Mouse (Mus musculus) hematopoietic stem cell, adult 5-6 weeks (primary cell): Measurements from ENCODE around the gene Gys1. TPM values are rescaled to one million over a fixed set of nuclear protein-coding genes. Genes with fewer than 3 reads are reported as not detected.
"Not testable (repeated sequence)": the region's sequence is repeated elsewhere in the genome, so short reads cannot be mapped to it uniquely, and the experiment has no call there.

Experiments used
- ATAC-seq, 2 experiments: fragments of 125-278 bp in 1 of 2; replicated peaks in 1 of 2; 2 replicates each; pipeline ENCODE4 v1.8.0; 2016 to 2017; ENCODE audit warnings: inconsistent platforms in 2 of 2, mild to moderate bottlenecking in 2 of 2, moderate number of reproducible peaks in 2 of 2, low read depth in 1 of 2, moderate TSS enrichment in 1 of 2; ENCODE audit not compliant: low FRiP score in 2 of 2, poor library complexity in 2 of 2, severe bottlenecking in 2 of 2, insufficient read depth in 1 of 2, low TSS enrichment in 1 of 2
- total RNA-seq: library from RNA; stranded (forward); fragments of 172-1452, 232-1000 nt; gene quantifications from 2 replicates; pipeline ENCODE4 v1.2.3, GENCODE M21; 2017

The Gys1 gene
- total RNA-seq = 8.5 and 11.3 TPM in 2 replicates

GRCm38 (mm10) chr7:45434203-45435015, at the start of gene Gys1:
Gys1 (plus strand) TSS chr7:45434844.
- peak; percentile 92 for ATAC-seq

DNA sequence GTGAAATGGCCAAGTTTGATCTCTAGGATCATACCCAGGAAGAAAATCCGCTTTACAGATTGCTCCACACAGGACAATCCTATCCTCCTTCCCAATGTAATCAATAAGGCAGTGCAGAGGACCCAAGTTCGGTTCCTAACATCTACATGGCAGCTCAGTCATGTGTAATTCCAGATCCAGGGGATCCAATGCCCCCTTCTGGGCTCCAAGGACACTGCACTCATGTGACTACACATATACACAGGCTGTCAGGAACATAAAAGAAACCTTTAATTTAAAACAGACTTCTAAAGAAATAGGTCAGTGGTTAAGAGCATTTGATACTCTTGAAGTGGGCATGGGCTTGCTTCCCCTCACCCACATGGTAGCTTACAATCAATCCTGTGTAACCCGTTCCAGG, 48.6 kb upstream of the Gys1 start:
- no peak for ATAC-seq

DNA sequence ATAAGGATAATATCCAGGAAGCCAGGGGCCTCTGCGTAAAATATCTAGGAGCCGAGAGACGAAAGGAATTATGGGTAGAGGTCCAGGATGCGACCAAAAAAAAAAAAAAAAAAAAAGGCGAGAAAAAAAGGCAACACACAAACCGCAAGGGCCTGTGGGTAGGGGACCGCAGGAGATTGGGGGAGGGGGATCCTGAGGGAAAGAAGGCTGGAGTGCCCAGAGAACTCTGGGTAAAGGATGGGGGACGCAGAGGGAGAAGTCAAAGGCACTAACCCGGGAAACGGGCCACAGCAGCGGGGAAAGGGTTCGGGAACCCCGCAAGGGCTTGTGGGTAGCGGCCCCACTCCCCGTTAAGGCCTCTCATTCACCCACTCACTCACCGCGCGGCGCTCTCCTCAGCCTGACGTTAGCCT, 39.5 kb upstream of the Gys1 start:
- ATAC-seq = peak; percentile 35 to 53

DNA sequence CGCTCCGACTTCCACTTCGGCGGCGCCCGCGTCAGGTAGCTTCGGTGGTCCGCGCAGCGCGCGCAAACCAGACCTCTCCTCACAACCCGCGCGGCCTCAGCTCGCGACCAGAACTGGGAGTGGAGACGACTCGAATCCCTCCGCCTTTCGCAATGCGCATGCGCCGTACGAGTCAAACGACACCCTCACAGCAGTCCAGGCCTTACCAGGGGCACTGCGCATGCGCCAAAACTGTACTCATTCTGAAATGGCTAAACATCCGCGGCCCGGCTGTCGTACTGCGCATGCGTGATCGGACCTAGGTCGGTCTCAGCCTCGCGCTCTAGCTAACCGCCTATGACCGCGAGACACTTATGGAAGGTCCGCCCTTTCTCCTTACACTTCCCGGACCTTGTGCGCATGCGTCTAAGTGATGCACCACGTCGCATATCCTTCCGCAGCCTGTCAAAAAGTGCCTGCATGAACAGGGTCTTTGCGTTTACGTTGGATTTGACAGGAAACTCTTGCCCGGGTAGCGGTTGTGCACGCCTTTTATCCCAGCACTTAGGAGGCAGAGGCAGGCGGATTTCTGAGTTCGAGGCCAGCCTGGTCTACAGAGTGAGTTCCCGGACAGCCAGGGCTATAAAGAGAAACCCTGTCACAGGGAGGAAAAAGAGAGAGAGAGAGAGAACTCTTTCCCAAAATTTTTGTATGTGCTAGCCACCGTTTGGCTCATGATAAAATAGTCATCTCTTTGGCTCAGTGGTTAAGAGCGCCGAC, 38.9 kb upstream of the Gys1 start, which contains the start of gene Snrnp70:
Snrnp70 (minus strand) TSS at position 165 of the 759 bp plus-strand sequence.
- peak; percentile 98 to 99 for ATAC-seq

DNA sequence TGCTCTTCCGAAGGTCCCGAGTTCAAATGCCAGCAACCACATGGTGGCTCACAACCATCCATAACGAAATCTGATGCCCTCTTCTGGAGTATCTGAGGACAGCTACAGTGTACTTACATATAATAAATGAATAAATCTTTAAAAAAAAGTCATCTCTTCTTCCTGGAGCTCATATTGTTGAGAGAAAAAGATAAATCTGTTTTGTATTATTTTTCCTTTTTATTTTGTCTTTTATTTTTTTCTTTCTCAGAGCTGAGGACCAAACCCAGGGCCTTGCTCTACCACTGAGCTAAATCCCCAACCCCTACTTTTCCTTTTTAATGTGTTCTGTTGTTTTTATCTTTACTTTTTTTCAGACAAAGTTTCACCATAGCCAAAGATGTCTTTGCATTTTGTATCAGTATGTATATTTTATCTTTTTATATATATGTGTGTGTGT, 38.3 kb upstream of the Gys1 start:
- not testable (repeated sequence) for ATAC-seq

DNA sequence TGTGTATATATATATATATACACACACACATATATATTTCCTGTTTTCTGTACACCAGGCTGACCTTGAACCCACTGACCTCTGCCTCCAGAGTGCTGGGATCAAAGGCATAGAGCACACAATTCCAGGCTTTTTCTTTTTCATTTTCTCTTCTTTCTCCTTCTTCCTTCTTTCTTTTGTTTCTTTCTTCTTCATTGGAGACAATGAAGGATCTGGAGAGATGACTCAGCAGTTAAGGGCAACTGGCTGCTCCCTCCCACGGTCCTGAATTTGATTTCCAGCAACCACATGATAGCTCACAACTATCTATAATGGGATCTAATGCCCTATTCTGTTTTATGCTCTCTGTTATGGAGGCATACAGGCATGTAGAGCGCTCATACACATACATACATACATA, 37.9 kb upstream of the Gys1 start:
- ATAC-seq = no peak

GRCm38 (mm10) chr7:45401521-45402085, 33.0 kb upstream of the Gys1 start:
- no peak for ATAC-seq

DNA sequence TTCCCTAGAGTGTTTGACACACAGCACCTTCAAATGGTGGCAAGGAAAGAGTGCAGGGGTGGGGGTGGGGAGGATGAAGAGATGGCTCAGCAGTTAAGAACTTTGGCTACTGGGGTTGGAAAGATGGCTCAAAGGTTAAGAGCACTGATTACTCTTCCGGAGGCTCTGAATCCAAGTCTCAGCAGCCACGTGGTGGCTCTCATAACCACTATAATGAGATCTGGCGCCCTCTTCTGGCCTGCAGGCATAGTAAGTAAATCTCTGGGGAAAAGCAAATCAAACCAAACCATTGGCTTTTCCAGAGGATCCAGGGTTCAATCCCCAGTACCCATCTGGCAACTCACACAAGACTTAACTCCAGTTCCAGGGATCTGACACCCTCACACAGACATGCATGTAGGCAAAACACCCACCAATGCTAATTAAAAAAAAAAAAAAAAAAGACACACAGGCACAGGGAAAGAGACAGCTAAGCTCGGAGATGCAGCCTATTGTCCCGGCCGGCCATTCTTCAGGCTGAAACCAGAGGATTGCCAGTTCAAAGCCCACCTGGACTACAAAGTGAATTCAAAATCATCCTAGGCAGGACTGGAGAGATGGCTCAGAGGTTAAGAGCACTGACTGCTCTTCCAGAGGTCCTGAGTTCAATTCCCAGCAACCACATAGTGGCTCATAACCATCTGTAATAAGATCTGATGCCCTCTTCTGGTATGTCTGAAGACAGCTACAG, 30.9 kb upstream of the Gys1 start:
- peak; percentile 64 to 67; a peak in 3 of 4 replicates for ATAC-seq

DNA sequence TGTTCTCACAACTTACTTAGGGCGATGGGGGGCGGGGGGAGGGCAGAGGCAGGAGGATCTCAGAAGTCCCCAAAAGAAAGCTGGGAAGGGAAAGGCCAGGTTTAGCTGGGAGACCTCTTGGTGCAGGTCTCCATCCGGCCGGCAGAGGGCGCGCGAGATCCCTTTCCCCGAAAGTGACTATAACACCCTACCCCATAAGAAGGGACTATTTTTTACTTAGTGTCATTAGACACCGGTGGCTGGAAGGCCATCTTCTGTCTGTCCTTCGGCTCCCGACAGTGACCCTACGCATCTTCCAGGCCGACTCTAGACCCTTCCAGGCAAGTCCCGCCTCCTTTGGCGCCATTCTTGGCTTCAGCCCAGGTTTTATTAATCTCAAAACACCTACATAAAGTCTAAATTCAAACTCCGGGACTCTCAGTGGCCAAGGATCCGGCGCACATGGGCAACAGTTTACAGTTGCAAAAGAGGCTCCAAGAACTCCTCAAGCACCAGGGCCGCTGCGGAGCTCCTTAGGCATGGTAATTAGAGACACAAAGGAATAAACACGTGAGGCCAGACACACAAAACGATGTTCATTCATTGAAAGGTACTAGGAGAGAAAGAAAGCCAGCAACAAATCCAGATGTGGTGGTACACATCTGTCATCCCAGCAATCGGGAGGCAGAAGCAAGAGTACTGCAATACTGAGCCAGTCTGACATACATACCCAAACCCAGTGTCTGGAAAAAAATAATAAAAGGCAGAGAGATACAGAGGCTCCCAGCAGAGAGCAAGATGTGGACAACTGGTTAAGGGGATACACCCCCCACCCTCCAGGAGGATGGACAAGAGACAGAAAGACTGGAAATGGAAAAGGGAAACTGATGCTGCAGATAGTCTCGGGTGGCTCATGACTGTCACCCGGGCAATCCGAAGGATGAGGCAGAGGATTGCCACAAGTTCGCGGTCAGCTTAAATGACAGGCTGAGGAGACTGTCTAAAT, 29.3 kb upstream of the Gys1 start, which contains the start of gene Kcna7:
Kcna7 (plus strand) TSS at position 563 of the 985 bp plus-strand sequence.
- peak; percentile 54 to 57; a peak in 3 of 4 replicates for ATAC-seq

GRCm38 (mm10) chr7:45406157-45407156, 28.2 kb upstream of the Gys1 start:
- 0 out of 4 replicates have a peak, but pooled peaks of 1 of the 2 experiments have one; percentile 5 for ATAC-seq

GRCm38 (mm10) chr7:45407836-45408235, 26.8 kb upstream of the Gys1 start:
- ATAC-seq = no peak

- ATAC-seq = no peak
These were observed 26.3 kb upstream of the Gys1 start for GRCm38 (mm10) chr7:45408351-45408750.

- no peak for ATAC-seq
These were observed 25.7 kb upstream of the Gys1 start for GRCm38 (mm10) chr7:45408949-45409348.

- ATAC-seq = no peak
These were observed 25.0 kb upstream of the Gys1 start for GRCm38 (mm10) chr7:45409497-45410163.

DNA sequence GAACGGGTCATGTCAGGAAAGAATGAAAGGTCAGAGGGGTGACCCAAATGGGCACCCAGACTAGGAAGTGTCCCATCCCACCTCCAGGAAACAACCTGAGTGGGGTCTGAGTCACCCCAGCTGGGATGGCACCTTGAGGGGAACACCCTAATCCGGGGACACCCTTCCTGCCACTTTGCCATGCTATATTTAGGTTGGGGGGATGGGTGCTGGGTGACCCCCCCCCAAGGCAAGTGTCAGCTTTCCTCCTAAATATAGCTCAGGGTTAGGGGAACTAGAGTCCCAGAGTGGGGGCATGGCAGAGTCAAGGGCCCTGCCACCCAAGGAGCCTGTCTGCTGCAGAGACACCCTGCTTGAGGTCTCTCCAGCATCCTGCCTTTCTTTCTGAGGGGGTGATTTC, 22.2 kb upstream of the Gys1 start:
- ATAC-seq = no peak
